Mouse (Mus musculus) stomach, postnatal 0 days (tissue): ENCODE data around the gene Rtp4.

Experiments used
- CTCF ChIP-seq: IDR thresholded peaks from 2 replicates; pipeline ENCODE4 v1.5.1; 2016; ENCODE audit warnings: antibody characterized with exemption, low read depth, mild to moderate bottlenecking, moderate library complexity
- EP300 ChIP-seq: optimal IDR thresholded peaks from 2 replicates; pipeline ENCODE3; 2016; ENCODE audit warnings: antibody characterized with exemption

DNA sequence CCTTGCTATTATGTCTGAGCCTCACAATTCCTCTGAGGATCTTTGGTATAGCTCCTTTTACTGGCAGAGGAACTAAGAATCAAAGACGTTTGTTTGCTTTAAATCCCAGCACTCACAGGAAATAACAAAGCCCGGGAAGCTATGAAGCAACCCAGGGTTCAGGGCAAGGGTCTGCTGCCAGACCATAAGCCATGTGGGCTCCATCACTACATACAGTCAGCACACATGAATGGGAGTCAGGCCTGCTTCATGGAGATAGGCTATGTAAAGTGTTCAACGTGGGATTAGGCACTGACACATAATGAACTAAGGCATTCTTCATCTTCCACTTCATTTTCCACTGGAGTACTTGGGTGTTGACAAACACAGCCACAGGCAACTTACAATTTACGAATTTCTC is 21.0 kb downstream of the Rtp4 start:
- TF ChIP-seq CTCF (no peak), EP300 (no peak)
